ENCODE assay signal across 24 mouse cellular contexts in genomic region chr10:126157300-126157699, GRCm38 (mm10).
A peak's percentile ranks its signal among the peaks of the same experiment; 100 is the strongest.
DNase-seq lines count a peak whose midpoint lies in the region; ATAC-seq and TF ChIP-seq lines count a peak whose summit lies in the region.
"Had no signal": no experiment of that assay in that cellular context is flagged by ENCODE, and none has a peak within 500 bp of the region (broad histone marks: within the 10 kb centered on the region; RNA-seq: fewer than 3 reads in every experiment).

No protein-coding gene starts in this region.

- no peaks in the 10 kb centered on the region for H3K4me1 ChIP-seq in intestine, embryonic 15.5 days (replicated peaks)
- H3K4me1 ChIP-seq in intestine, postnatal 0 days (replicated peaks; ENCODE audit: control insufficient read depth, insufficient read depth, low read length) = no peaks in the 10 kb centered on the region
- no peaks in the 10 kb centered on the region for H3K4me1 ChIP-seq in midbrain, embryonic 14.5 days (ENCODE audit: control insufficient read depth, insufficient read depth, low read length)
- H3K4me1 ChIP-seq: midbrain, embryonic 10.5 days had no signal

- H3K4me2 ChIP-seq in intestine, embryonic 15.5 days (replicated peaks) = no peak overlapping the region
- no peak overlapping the region for H3K4me2 ChIP-seq in intestine, postnatal 0 days (replicated peaks; ENCODE audit: low read depth)
- no peak overlapping the region for H3K4me2 ChIP-seq in midbrain, embryonic 14.5 days (ENCODE audit: low read length)
- H3K4me2 ChIP-seq: heart, embryonic 15.5 days; hindbrain, embryonic 15.5 days had no signal

- DNase-seq in adrenal gland, adult (ENCODE audit: inconsistent age in 2 of 2, low spot score in 1 of 2) = peak; percentile 7 to 40
- DNase-seq in adrenal gland, adult 8-10 months = no peak
- peak; percentile 13 for DNase-seq in urinary bladder, postnatal 14 days (ENCODE audit: low spot score)
- no peak for DNase-seq in urinary bladder, postnatal 4 days (ENCODE audit: low spot score in 2 of 2)
- DNase-seq in gastrocnemius, postnatal 25 days = peak; percentile 17
- no peak for DNase-seq in midbrain, embryonic 14.5 days
- DNase-seq: cerebellum, adult 9-10 months; heart, postnatal 4 days; kidney, adult 18-20 months; kidney, postnatal 25 days; left cerebral cortex, postnatal 4 days; liver; liver, postnatal 0 days; lung, postnatal 4 days; spleen, adult 18-20 months; thymus, adult 18-20 months had no signal

- TF ChIP-seq CTCF in intestine, postnatal 0 days (IDR thresholded peaks at IDR 0.05; ENCODE audit: low read depth) = no peak

- no peak overlapping the region for H3K9ac ChIP-seq in intestine, embryonic 15.5 days
- no peak overlapping the region for H3K9ac ChIP-seq in intestine, postnatal 0 days (ENCODE audit: low read depth, low read length)
- H3K9ac ChIP-seq in midbrain, embryonic 14.5 days (replicated peaks; ENCODE audit: low read length) = no peak overlapping the region
- H3K9ac ChIP-seq: heart, embryonic 15.5 days; hindbrain, embryonic 15.5 days; liver, postnatal 0 days had no signal

- H3K4me3 ChIP-seq in intestine, embryonic 15.5 days (replicated peaks) = no peak overlapping the region
- no peak overlapping the region for H3K4me3 ChIP-seq in intestine, postnatal 0 days (ENCODE audit: low read depth, low read length)
- H3K4me3 ChIP-seq in midbrain, embryonic 14.5 days (replicated peaks; ENCODE audit: low read depth, low read length) = no peak overlapping the region
- H3K4me3 ChIP-seq: heart, embryonic 15.5 days; hindbrain, embryonic 15.5 days; left cerebral cortex, adult 2 months; midbrain, embryonic 10.5 days had no signal

- WGBS in intestine, embryonic 15.5 days = 27% methylated on average over 4 of the region's 4 CpGs
- WGBS in intestine, postnatal 0 days = 31% methylated on average over 4 of the region's 4 CpGs
- 83% methylated on average over 4 of the region's 4 CpGs for WGBS in midbrain, embryonic 14.5 days

- no peaks in the 10 kb centered on the region for H3K27me3 ChIP-seq in intestine, embryonic 15.5 days (replicated peaks)
- no peaks in the 10 kb centered on the region for H3K27me3 ChIP-seq in intestine, postnatal 0 days (replicated peaks; ENCODE audit: control insufficient read depth, insufficient read depth, low read length)
- H3K27me3 ChIP-seq in midbrain, embryonic 14.5 days (ENCODE audit: control insufficient read depth, insufficient read depth, low read length) = no peaks in the 10 kb centered on the region
- H3K27me3 ChIP-seq: heart, embryonic 15.5 days; hindbrain, embryonic 15.5 days had no signal

- H3K9me3 ChIP-seq in intestine, embryonic 15.5 days = no peaks in the 10 kb centered on the region
- H3K9me3 ChIP-seq in intestine, postnatal 0 days (ENCODE audit: control insufficient read depth) = no peaks in the 10 kb centered on the region
- H3K9me3 ChIP-seq in midbrain, embryonic 14.5 days (ENCODE audit: control insufficient read depth, low read length) = no peaks in the 10 kb centered on the region
- H3K9me3 ChIP-seq: heart, embryonic 15.5 days; hindbrain, embryonic 15.5 days; midbrain, embryonic 10.5 days had no signal

- 0 out of 2 replicates have a peak, but pooled peaks have one; percentile 28 for ATAC-seq in intestine, embryonic 15.5 days
- ATAC-seq in intestine, postnatal 0 days = no peak
- ATAC-seq in midbrain, embryonic 14.5 days (ENCODE audit: low FRiP score, low TSS enrichment) = no peak
- ATAC-seq: CD4-positive, CD25-positive, alpha-beta regulatory T cell, adult 4 months; forebrain, embryonic 16.5 days; liver, postnatal 0 days had no signal

- no peak overlapping the region for H3K27ac ChIP-seq in intestine, embryonic 15.5 days
- no peak overlapping the region for H3K27ac ChIP-seq in intestine, postnatal 0 days (ENCODE audit: low read depth, low read length)
- no peak overlapping the region for H3K27ac ChIP-seq in midbrain, embryonic 14.5 days (replicated peaks; ENCODE audit: low read depth, low read length)
- H3K27ac ChIP-seq: heart, embryonic 15.5 days; hindbrain, embryonic 15.5 days; left cerebral cortex, adult 2 months; midbrain, embryonic 10.5 days had no signal

- H3K36me3 ChIP-seq in intestine, embryonic 15.5 days = no peaks in the 10 kb centered on the region
- no peaks in the 10 kb centered on the region for H3K36me3 ChIP-seq in intestine, postnatal 0 days (ENCODE audit: control insufficient read depth, insufficient read depth)
- H3K36me3 ChIP-seq in midbrain, embryonic 14.5 days (ENCODE audit: control insufficient read depth, insufficient read depth, low read length) = no peaks in the 10 kb centered on the region
- H3K36me3 ChIP-seq: heart, embryonic 15.5 days; hindbrain, embryonic 15.5 days; midbrain, embryonic 10.5 days had no signal

Comparison
In these comparisons a context has a peak if more than half of its experiments do, and no peak if none do; other contexts are left out.
1. DNase-seq: peak in adrenal gland, adult (2 of 2), urinary bladder, postnatal 14 days (single experiment) and gastrocnemius, postnatal 25 days (single experiment); none in adrenal gland, adult 8-10 months (single experiment), urinary bladder, postnatal 4 days (0 of 2) and midbrain, embryonic 14.5 days (single experiment).